Mouse (Mus musculus): ENCODE data around the gene Ubxn11. TPM values are rescaled to one million over a fixed set of nuclear protein-coding genes. Genes with fewer than 3 reads are reported as not detected.
"Not testable (repeated sequence)": the region's sequence is repeated elsewhere in the genome, so short reads cannot be mapped to it uniquely, and the experiment has no call there.

Ubxn11 gene
- polyA plus RNA-seq, 1 experiment, result 457 TPM

GRCm38 (mm10) chr4:134129482-134129881 is 27.1 kb downstream of the Ubxn11 start:
- Histone ChIP-seq H3K27ac (ENCODE audit: control insufficient read depth, insufficient read depth, low read depth, low read length) (no peak overlapping the region), H3K27me3 (ENCODE audit: control insufficient read depth, insufficient read depth, low read length) (no peaks in the 10 kb centered on the region), H3K36me3 (ENCODE audit: control insufficient read depth, insufficient read depth, low read length) (peaks cover 1% of the 10 kb centered on the region; the same call in 1 of the 2 replicates), H3K4me1 (ENCODE audit: control insufficient read depth, insufficient read depth, low read length) (peaks cover 16% of the 10 kb centered on the region), H3K4me3 (ENCODE audit: control insufficient read depth, low read depth, low read length) (peak overlapping the region; percentile 92)
- TF ChIP-seq POLR2A (IDR thresholded peaks at IDR 0.05; ENCODE audit: control insufficient read depth, low read depth, low read length) (no peak), CTCF (IDR thresholded peaks at IDR 0.05; ENCODE audit: control insufficient read depth, insufficient read depth, insufficient replicate concordance, low read depth, low read length) (no peak)

- no peak for TF ChIP-seq POLR2A (IDR thresholded peaks at IDR 0.05; ENCODE audit: control insufficient read depth, low read depth, low read length)
- TF ChIP-seq CTCF (IDR thresholded peaks at IDR 0.05; ENCODE audit: control insufficient read depth, insufficient read depth, insufficient replicate concordance, low read depth, low read length), result no peak
Measured at GRCm38 (mm10) chr4:134132117-134132516, 29.7 kb downstream of the Ubxn11 start.

GRCm38 (mm10) chr4:134132519-134133095 is 30.2 kb downstream of the Ubxn11 start:
- no peak for TF ChIP-seq CTCF (IDR thresholded peaks at IDR 0.05; ENCODE audit: control insufficient read depth, insufficient read depth, insufficient replicate concordance, low read depth, low read length)
- TF ChIP-seq POLR2A (IDR thresholded peaks at IDR 0.05; ENCODE audit: control insufficient read depth, low read depth, low read length), result no peak
- peaks cover 1% of the 10 kb centered on the region for H3K36me3 ChIP-seq (ENCODE audit: control insufficient read depth, insufficient read depth, low read length)
- peaks cover 11% of the 10 kb centered on the region for H3K4me1 ChIP-seq (ENCODE audit: control insufficient read depth, insufficient read depth, low read length)
- no peaks in the 10 kb centered on the region for H3K27me3 ChIP-seq (ENCODE audit: control insufficient read depth, insufficient read depth, low read length)
- H3K27ac ChIP-seq (ENCODE audit: control insufficient read depth, insufficient read depth, low read depth, low read length), result no peak overlapping the region
- no peak overlapping the region for H3K4me3 ChIP-seq (ENCODE audit: control insufficient read depth, low read depth, low read length)

More at GRCm38 (mm10) chr4:134132117-134132516, 29.7 kb downstream of the Ubxn11 start:
- Histone ChIP-seq H3K27me3 (ENCODE audit: control insufficient read depth, insufficient read depth, low read length) (no peaks in the 10 kb centered on the region), H3K36me3 (ENCODE audit: control insufficient read depth, insufficient read depth, low read length) (peaks cover 1% of the 10 kb centered on the region; the same call in 1 of the 2 replicates), H3K4me3 (ENCODE audit: control insufficient read depth, low read depth, low read length) (no peak overlapping the region), H3K27ac (ENCODE audit: control insufficient read depth, insufficient read depth, low read depth, low read length) (no peak overlapping the region), H3K4me1 (ENCODE audit: control insufficient read depth, insufficient read depth, low read length) (peaks cover 15% of the 10 kb centered on the region)

- Histone ChIP-seq H3K36me3 (ENCODE audit: control insufficient read depth, insufficient read depth, low read length) (peaks cover 1% of the 10 kb centered on the region), H3K4me1 (ENCODE audit: control insufficient read depth, insufficient read depth, low read length) (no peaks in the 10 kb centered on the region), H3K4me3 (ENCODE audit: control insufficient read depth, low read depth, low read length) (no peak overlapping the region), H3K27me3 (ENCODE audit: control insufficient read depth, insufficient read depth, low read length) (no peaks in the 10 kb centered on the region), H3K27ac (ENCODE audit: control insufficient read depth, insufficient read depth, low read depth, low read length) (no peak overlapping the region)
- TF ChIP-seq POLR2A (IDR thresholded peaks at IDR 0.05; ENCODE audit: control insufficient read depth, low read depth, low read length), result no peak
- no peak for TF ChIP-seq CTCF (IDR thresholded peaks at IDR 0.05; ENCODE audit: control insufficient read depth, insufficient read depth, insufficient replicate concordance, low read depth, low read length)
Measured at GRCm38 (mm10) chr4:134136280-134136926, 34.0 kb downstream of the Ubxn11 start.

- H3K27me3 ChIP-seq (ENCODE audit: control insufficient read depth, insufficient read depth, low read length), result no peaks in the 10 kb centered on the region
- peaks cover 1% of the 10 kb centered on the region for H3K36me3 ChIP-seq (ENCODE audit: control insufficient read depth, insufficient read depth, low read length)
- H3K27ac ChIP-seq (ENCODE audit: control insufficient read depth, insufficient read depth, low read depth, low read length), result no peak overlapping the region
- TF ChIP-seq POLR2A (IDR thresholded peaks at IDR 0.05; ENCODE audit: control insufficient read depth, low read depth, low read length) (no peak), CTCF (IDR thresholded peaks at IDR 0.05; ENCODE audit: control insufficient read depth, insufficient read depth, insufficient replicate concordance, low read depth, low read length) (no peak)
- no peaks in the 10 kb centered on the region for H3K4me1 ChIP-seq (ENCODE audit: control insufficient read depth, insufficient read depth, low read length)
- no peak overlapping the region for H3K4me3 ChIP-seq (ENCODE audit: control insufficient read depth, low read depth, low read length)
Measured at GRCm38 (mm10) chr4:134138857-134139256, 36.5 kb downstream of the Ubxn11 start.

- not testable (repeated sequence) for H3K27ac ChIP-seq (ENCODE audit: control insufficient read depth, insufficient read depth, low read depth, low read length); H3K4me3 ChIP-seq (ENCODE audit: control insufficient read depth, low read depth, low read length); H3K27me3 ChIP-seq (ENCODE audit: control insufficient read depth, insufficient read depth, low read length); H3K4me1 ChIP-seq (ENCODE audit: control insufficient read depth, insufficient read depth, low read length); H3K36me3 ChIP-seq (ENCODE audit: control insufficient read depth, insufficient read depth, low read length)
Measured at GRCm38 (mm10) chr4:134144297-134144696, 41.9 kb downstream of the Ubxn11 start.

- TF ChIP-seq CTCF (IDR thresholded peaks at IDR 0.05; ENCODE audit: control insufficient read depth, insufficient read depth, insufficient replicate concordance, low read depth, low read length) (no peak), POLR2A (IDR thresholded peaks at IDR 0.05; ENCODE audit: control insufficient read depth, low read depth, low read length) (no peak)
- Histone ChIP-seq H3K27ac (ENCODE audit: control insufficient read depth, insufficient read depth, low read depth, low read length) (no peak overlapping the region), H3K4me3 (ENCODE audit: control insufficient read depth, low read depth, low read length) (no peak overlapping the region), H3K4me1 (ENCODE audit: control insufficient read depth, insufficient read depth, low read length) (no peaks in the 10 kb centered on the region; the same call in 1 of the 2 replicates), H3K36me3 (ENCODE audit: control insufficient read depth, insufficient read depth, low read length) (peaks cover 7% of the 10 kb centered on the region), H3K27me3 (ENCODE audit: control insufficient read depth, insufficient read depth, low read length) (no peaks in the 10 kb centered on the region)
Measured at GRCm38 (mm10) chr4:134149389-134149788, 47.0 kb downstream of the Ubxn11 start.
